Mouse (Mus musculus): ENCODE measurements around the gene Sh3pxd2a.

The Sh3pxd2a gene

GRCm38 (mm10) chr19:47267066-47267465 lies 197.1 kb downstream of the Sh3pxd2a start:
- no peak for DNase-seq (ENCODE audit: low spot score)

GRCm38 (mm10) chr19:47266070-47266801 lies 198.0 kb downstream of the Sh3pxd2a start:
- DNase-seq (ENCODE audit: low spot score), result peak; percentile 27

- peak; percentile 85 for DNase-seq (ENCODE audit: low spot score)
These were observed 199.7 kb downstream of the Sh3pxd2a start for GRCm38 (mm10) chr19:47264322-47265092.

DNA sequence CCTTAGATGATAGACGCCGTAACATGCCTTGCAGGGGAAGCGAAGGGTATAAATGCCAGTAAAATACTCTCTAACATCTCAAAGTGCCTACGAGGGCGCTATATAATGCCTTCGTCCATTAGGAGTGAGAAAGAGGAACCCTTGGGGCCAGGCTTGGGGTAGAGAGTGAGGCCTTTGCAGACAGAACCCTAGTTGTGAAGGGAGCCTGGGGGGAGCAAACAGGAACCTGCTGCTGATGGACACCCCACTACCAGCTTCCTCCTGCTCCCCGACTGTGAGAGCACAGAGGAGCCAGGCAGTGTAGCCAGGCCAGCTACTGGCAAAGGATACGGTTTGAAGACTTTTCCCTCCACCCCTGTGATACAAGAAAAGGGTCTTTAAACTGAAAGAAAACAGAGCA lies 200.6 kb downstream of the Sh3pxd2a start:
- no peak for DNase-seq (ENCODE audit: low spot score)

- no peak for DNase-seq (ENCODE audit: low spot score)
These were observed 203.0 kb downstream of the Sh3pxd2a start for GRCm38 (mm10) chr19:47261196-47261595.

DNA sequence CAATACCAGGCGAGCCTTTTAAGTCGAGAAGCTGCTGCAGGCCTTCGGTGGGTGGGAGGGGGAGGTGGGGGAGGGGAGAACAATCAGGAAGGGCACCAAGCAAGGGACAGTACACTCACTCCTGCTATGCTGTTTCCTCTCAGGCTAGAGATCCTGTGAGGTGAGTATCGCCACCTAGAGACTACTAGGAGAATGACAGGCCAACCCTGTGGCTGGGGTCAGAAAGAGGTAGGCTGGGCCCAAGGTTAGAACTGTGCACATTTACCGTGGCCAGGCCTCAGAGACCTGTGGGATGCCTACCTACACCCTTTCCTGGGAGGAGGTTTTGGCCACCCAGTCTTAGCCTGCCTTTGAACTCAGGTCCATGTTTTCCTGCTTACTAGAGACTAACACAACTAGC lies 204.6 kb downstream of the Sh3pxd2a start:
- peak; percentile 39 for DNase-seq (ENCODE audit: low spot score)

DNA sequence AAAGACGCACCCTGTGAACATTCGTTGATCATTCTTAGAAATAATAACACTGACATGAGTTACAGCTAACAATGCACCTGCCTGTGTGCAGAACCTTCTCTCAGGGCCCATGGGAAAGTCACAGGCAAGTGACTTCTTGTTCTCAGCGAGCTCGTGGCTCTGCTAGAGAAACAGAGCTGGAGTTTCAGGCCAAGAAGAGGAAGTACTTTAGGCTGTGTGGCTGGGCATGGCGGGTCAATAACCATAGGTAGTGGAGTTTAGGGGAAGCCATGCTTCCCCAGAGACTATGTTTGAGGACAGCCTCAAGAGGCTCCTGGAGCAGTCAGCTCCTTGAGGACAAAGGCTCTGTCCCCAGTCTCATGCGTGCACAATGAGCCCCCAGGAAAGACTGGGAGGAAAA lies 208.3 kb downstream of the Sh3pxd2a start:
- DNase-seq (ENCODE audit: low spot score), result no peak

GRCm38 (mm10) chr19:47255036-47255435 lies 209.2 kb downstream of the Sh3pxd2a start:
- DNase-seq (ENCODE audit: low spot score), result no peak

DNA sequence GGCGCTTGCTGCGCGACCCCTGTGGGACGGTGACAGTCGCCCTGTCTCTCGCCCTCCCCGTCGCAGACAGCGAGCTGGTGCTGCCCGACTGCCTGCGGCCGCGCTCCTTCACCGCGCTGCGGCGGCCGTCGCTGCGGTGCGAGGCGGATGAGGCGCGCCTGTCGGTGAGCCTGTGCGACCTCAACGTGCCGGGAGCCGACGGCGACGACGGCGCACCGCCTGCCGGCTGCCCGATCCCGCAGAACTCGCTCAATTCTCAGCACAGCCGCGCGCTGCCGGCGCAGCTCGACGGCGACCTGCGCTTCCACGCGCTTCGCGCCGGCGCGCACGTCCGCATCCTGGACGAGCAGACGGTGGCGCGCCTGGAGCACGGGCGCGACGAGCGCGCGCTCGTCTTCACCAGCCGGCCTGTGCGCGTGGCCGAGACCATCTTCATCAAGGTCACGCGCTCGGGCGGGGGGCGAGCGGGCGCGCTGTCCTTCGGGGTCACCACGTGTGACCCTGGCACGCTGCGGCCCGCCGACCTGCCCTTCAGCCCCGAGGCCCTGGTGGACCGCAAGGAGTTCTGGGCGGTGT lies 211.1 kb downstream of the Sh3pxd2a start:
- DNase-seq (ENCODE audit: low spot score), result no peak

GRCm38 (mm10) chr19:47250931-47251330 lies 213.3 kb downstream of the Sh3pxd2a start:
- DNase-seq (ENCODE audit: low spot score), result no peak

DNA sequence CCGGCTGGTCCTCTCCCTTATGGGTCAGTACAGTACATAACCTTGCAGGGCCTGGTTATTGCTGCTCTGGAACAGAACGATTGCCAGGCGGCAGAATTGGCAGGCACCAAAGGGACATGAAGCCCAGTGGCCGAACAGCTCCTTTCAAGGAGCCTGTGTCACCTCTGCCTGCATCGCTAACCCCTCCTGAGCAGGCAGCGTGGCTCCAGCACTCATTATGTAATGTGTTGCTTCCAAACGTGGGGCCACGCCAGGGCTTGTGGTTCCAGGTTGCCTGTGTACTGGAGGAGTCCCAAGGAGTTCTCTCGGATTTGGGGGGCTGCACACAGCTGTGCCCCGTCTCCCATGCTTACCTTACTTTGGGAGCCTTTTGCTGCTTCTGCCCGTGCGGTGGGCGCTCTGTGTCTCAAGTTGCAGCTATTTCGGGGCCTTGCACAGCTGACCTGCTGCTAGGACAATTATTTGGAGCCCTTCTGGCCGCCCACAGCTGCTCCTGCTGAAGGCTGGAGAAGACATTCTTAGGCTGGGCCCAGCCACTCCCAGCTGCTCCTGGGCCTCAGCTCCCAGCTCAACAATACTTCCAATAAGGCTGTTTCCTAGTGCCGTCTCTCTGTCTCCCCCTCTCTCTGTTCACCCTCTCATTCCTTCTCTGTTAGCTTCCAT lies 215.2 kb downstream of the Sh3pxd2a start:
- DNase-seq (ENCODE audit: low spot score), result no peak

- no peak for DNase-seq (ENCODE audit: low spot score)
These were observed 215.9 kb downstream of the Sh3pxd2a start for GRCm38 (mm10) chr19:47248296-47248695.

- DNase-seq (ENCODE audit: low spot score), result peak; percentile 62
These were observed 216.4 kb downstream of the Sh3pxd2a start for GRCm38 (mm10) chr19:47247791-47248190.

- DNase-seq (ENCODE audit: low spot score), result no peak
These were observed 218.7 kb downstream of the Sh3pxd2a start for GRCm38 (mm10) chr19:47245512-47245911.

- DNase-seq (ENCODE audit: low spot score), result no peak
These were observed 222.0 kb downstream of the Sh3pxd2a start for GRCm38 (mm10) chr19:47242227-47242626.

GRCm38 (mm10) chr19:47240957-47241356 lies 223.2 kb downstream of the Sh3pxd2a start:
- no peak for DNase-seq (ENCODE audit: low spot score)

GRCm38 (mm10) chr19:47240076-47240475 lies 224.1 kb downstream of the Sh3pxd2a start:
- no peak for DNase-seq (ENCODE audit: low spot score)

DNA sequence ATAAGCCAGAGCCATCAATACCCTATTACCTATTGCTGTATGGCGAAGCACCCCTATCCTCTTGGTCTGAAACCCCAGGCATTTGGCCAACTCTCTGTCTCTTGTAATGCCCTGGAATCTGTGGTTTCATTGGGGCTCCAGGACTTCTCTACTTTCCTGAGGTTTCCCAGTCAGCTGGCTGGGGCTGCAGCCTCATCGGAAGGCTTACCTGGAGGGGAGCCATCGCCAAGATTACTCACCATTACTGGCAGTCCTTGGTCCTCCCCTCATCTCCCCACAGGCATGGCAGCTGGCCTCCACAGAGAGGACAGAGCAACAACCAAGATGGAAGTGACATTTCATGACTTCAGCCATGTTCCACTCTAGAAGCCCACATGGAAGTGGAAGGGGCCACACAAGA lies 231.1 kb downstream of the Sh3pxd2a start:
- no peak for DNase-seq (ENCODE audit: low spot score)

DNA sequence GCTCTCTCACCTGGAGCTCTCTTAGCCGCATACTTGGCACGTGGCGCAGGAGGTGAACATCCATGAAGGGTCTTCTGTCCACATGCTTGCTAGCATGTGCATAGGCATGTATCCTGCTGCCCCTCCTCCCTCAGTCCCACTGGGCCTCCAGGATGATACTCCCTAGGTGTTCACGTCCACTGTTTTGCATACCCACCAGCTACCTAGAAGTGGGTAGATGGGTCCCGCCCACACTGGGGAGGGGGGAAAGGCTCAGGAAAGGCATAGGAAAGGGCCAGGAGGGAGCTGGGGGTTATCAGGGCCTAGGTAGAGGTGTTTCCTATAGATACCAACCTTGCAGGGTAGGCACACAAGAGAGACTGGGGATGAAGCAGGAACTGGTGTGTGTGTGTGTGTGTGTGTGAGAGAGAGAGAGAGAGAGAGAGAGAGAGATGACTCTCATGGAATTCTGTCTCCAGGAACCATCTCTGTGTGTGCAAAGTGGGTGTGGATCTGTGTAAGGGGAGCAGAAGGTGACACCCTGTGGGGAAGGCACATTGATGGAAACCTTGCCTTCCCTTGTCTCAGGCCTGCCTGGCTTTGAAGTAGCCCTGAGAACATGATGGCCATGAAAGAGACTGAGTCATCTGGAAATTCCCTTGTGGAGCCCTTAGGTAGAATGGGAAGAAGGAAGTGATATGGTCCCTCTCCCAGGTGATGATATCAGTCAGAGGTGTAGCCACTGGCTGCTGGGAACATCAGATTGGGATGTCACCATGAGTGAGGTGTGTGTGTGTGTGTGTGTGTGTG lies 231.9 kb downstream of the Sh3pxd2a start:
- DNase-seq (ENCODE audit: low spot score), result no peak

- no peak for DNase-seq (ENCODE audit: low spot score)
These were observed 232.8 kb downstream of the Sh3pxd2a start for GRCm38 (mm10) chr19:47231389-47231788.

GRCm38 (mm10) chr19:47230682-47231081 lies 233.5 kb downstream of the Sh3pxd2a start:
- DNase-seq (ENCODE audit: low spot score), result no peak

DNA sequence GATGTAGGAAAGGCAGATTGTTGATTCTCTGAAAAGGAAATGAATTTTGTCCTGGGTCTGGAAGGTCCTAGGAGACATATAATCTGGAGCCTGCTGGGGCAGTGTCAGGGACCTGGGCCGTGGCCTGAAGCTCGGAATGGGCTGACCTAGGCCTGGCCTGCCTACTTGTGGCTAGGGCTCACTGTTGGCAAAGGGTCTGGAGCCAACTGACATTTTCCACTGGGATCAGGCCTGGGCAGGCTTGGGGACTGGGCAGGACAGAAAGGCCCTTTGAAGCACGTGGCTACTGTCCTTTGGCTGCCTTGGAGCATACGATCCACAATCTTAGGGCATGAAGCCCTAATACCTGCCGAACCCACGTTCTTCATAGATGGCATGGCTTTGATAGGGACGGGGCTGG lies 234.1 kb downstream of the Sh3pxd2a start:
- no peak for DNase-seq (ENCODE audit: low spot score)
